Mouse (Mus musculus): ENCODE measurements at regions not wholly inside any gene's neighbourhood (a gene's known extent, or its start where the extent isn't known, plus 50 kb on each side); places are given as distances from the start of the nearest gene placed in this dataset.

- ATAC-seq (ENCODE audit: extremely low read depth, insufficient number of reproducible peaks, low FRiP score, poor library complexity, severe bottlenecking) (no peak), DNase-seq (ENCODE audit: low spot score) (no peak)
- TF ChIP-seq CTCF (IDR thresholded peaks at IDR 0.05; ENCODE audit: low read depth, low read length) (no peak), GATA2 (IDR thresholded peaks at IDR 0.05; ENCODE audit: borderline replicate concordance, low read depth, low read length) (no peak)
- Histone ChIP-seq H3K4me1 (ENCODE audit: insufficient read depth, low read depth, low read length) (no peaks in the 10 kb centered on the region), H3K4me3 (ENCODE audit: low read depth, low read length) (no peak overlapping the region), H3K27me3 (ENCODE audit: insufficient read depth, low read length) (no peaks in the 10 kb centered on the region), H3K9me3 (replicated peaks) (peaks cover 44% of the 10 kb centered on the region), H3K36me3 (replicated peaks) (no peaks in the 10 kb centered on the region)
Measured at GRCm38 (mm10) chr10:125833989-125834388, 132.0 kb upstream of the Lrig3 start.

GRCm38 (mm10) chr10:125838982-125839381 is 127.0 kb upstream of the Lrig3 start:
- DNase-seq (ENCODE audit: low spot score) (no peak), ATAC-seq (ENCODE audit: extremely low read depth, insufficient number of reproducible peaks, low FRiP score, poor library complexity, severe bottlenecking) (no peak)
- H3K4me1 ChIP-seq (ENCODE audit: insufficient read depth, low read depth, low read length): no peaks in the 10 kb centered on the region
- H3K36me3 ChIP-seq (replicated peaks): no peaks in the 10 kb centered on the region
- TF ChIP-seq CTCF (IDR thresholded peaks at IDR 0.05; ENCODE audit: low read depth, low read length): no peak
- TF ChIP-seq TAL1 (conservative IDR thresholded peaks at IDR 0.05; ENCODE audit: low read depth, low read length): no peak
- TF ChIP-seq POLR2AphosphoS5 (IDR thresholded peaks at IDR 0.05; ENCODE audit: insufficient replicate concordance, low read depth, low read length): no peak
- TF ChIP-seq GATA2 (IDR thresholded peaks at IDR 0.05; ENCODE audit: borderline replicate concordance, low read depth, low read length): no peak
- H3K9me3 ChIP-seq (replicated peaks): peaks cover 50% of the 10 kb centered on the region
- H3K4me3 ChIP-seq (ENCODE audit: low read depth, low read length): no peak overlapping the region
- no peaks in the 10 kb centered on the region for H3K27me3 ChIP-seq (ENCODE audit: insufficient read depth, low read length)

DNA sequence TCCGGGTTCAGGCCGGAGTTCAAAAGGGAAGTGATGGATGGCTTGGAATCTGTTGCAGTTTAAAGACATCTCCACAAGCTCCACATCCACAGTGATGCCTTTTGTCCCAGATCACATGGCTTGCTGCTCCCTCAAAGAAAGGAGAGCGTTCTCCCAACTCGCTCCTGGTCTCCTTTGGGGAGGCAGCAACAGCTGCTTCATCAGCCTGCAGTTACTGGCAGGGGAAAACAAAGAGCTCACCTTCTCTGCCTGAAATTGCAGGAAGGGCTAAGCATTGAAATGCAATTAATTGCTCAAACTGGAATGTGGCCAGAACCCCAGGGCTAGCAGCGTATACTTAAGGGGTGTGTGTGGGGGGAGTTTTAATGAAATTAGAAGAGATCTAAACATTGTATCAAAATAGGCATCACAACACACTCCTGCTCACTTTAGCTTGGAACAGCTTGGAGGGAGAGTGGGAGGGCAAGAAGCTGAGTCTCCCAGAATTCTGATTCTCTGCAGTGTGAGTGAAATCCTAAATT is 126.3 kb upstream of the Lrig3 start:
- Histone ChIP-seq H3K9me3 (replicated peaks) (peaks cover 50% of the 10 kb centered on the region), H3K27me3 (ENCODE audit: insufficient read depth, low read length) (no peaks in the 10 kb centered on the region), H3K36me3 (replicated peaks) (no peaks in the 10 kb centered on the region), H3K4me1 (ENCODE audit: insufficient read depth, low read depth, low read length) (no peaks in the 10 kb centered on the region), H3K4me3 (ENCODE audit: low read depth, low read length) (no peak overlapping the region)
- no peak for DNase-seq (ENCODE audit: low spot score)
- no peak for ATAC-seq (ENCODE audit: extremely low read depth, insufficient number of reproducible peaks, low FRiP score, poor library complexity, severe bottlenecking)
- no peak for TF ChIP-seq GATA2 (IDR thresholded peaks at IDR 0.05; ENCODE audit: borderline replicate concordance, low read depth, low read length)
- no peak for TF ChIP-seq GATA1 (IDR thresholded peaks at IDR 0.05; ENCODE audit: borderline replicate concordance, low read length)
- no peak for TF ChIP-seq TAL1 (conservative IDR thresholded peaks at IDR 0.05; ENCODE audit: low read depth, low read length)
- TF ChIP-seq CTCF (IDR thresholded peaks at IDR 0.05; ENCODE audit: low read depth, low read length): no peak
- no peak for TF ChIP-seq POLR2AphosphoS5 (IDR thresholded peaks at IDR 0.05; ENCODE audit: insufficient replicate concordance, low read depth, low read length)

DNA sequence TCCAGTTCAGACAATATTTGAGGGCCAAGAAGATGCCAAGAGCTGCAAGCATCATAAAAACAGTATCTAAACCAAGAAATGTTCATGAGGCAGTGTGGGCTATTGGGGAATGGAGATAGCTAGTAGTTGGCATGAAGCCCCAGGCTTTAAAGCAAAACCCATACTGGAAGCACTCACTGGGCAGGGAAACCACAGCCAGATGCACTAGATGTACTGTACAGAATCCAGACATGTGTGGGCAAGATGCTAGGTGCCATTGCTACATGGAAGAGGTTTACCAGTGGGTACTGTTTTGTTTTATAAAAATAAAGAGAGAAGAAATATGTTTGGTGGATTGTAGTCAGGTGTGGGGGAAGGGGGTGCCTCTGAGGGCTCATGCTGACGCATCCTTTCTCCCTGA is 125.6 kb upstream of the Lrig3 start:
- no peak for DNase-seq (ENCODE audit: low spot score)
- H3K36me3 ChIP-seq (replicated peaks): no peaks in the 10 kb centered on the region
- no peak for TF ChIP-seq CTCF (IDR thresholded peaks at IDR 0.05; ENCODE audit: low read depth, low read length)
- peaks cover 55% of the 10 kb centered on the region for H3K9me3 ChIP-seq (replicated peaks)
- no peak overlapping the region for H3K4me3 ChIP-seq (ENCODE audit: low read depth, low read length)
- H3K27me3 ChIP-seq (ENCODE audit: insufficient read depth, low read length): no peaks in the 10 kb centered on the region
- H3K4me1 ChIP-seq (ENCODE audit: insufficient read depth, low read depth, low read length): no peaks in the 10 kb centered on the region
- no peak for ATAC-seq (ENCODE audit: extremely low read depth, insufficient number of reproducible peaks, low FRiP score, poor library complexity, severe bottlenecking)

- TF ChIP-seq POLR2AphosphoS5 (IDR thresholded peaks at IDR 0.05; ENCODE audit: insufficient replicate concordance, low read depth, low read length) (no peak), TAL1 (conservative IDR thresholded peaks at IDR 0.05; ENCODE audit: low read depth, low read length) (no peak), GATA2 (IDR thresholded peaks at IDR 0.05; ENCODE audit: borderline replicate concordance, low read depth, low read length) (no peak), CTCF (IDR thresholded peaks at IDR 0.05; ENCODE audit: low read depth, low read length) (no peak), GATA1 (IDR thresholded peaks at IDR 0.05; ENCODE audit: borderline replicate concordance, low read length) (no peak)
- no peak for DNase-seq (ENCODE audit: low spot score)
- no peak overlapping the region for H3K4me3 ChIP-seq (ENCODE audit: low read depth, low read length)
- no peaks in the 10 kb centered on the region for H3K36me3 ChIP-seq (replicated peaks)
- peaks cover 45% of the 10 kb centered on the region for H3K9me3 ChIP-seq (replicated peaks)
- H3K27me3 ChIP-seq (ENCODE audit: insufficient read depth, low read length): no peaks in the 10 kb centered on the region
- no peaks in the 10 kb centered on the region for H3K4me1 ChIP-seq (ENCODE audit: insufficient read depth, low read depth, low read length)
- no peak for ATAC-seq (ENCODE audit: extremely low read depth, insufficient number of reproducible peaks, low FRiP score, poor library complexity, severe bottlenecking)
Measured at GRCm38 (mm10) chr10:125844336-125844865, 121.6 kb upstream of the Lrig3 start.

DNA sequence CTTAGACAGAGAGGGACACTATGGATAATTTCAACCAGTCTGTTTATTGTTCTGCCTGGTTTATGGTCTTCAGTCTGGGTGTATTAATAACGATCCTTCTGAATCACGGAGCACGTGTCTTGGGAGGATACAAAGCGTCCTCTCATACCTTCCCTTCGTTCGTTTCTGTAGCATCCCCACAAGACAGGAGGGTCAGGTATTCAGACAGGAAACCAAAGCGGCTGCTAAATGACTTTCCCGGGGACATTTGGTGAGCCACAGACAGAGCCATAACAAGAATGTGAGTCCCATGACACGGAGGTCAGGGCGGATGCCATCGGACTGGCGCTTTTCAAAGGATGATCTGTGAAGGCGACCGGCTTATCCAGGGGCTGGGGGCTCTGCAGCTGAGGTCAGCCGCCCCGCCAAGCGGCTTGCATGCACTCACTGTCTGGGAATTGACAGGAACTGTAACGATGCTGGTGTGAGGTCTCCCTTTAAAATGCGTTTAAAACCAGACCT is 120.9 kb upstream of the Lrig3 start:
- DNase-seq (ENCODE audit: low spot score): no peak
- TF ChIP-seq POLR2AphosphoS5 (IDR thresholded peaks at IDR 0.05; ENCODE audit: insufficient replicate concordance, low read depth, low read length): no peak
- no peak for TF ChIP-seq GATA1 (IDR thresholded peaks at IDR 0.05; ENCODE audit: borderline replicate concordance, low read length)
- TF ChIP-seq TAL1 (conservative IDR thresholded peaks at IDR 0.05; ENCODE audit: low read depth, low read length): no peak
- TF ChIP-seq CTCF (IDR thresholded peaks at IDR 0.05; ENCODE audit: low read depth, low read length): no peak
- no peak for TF ChIP-seq GATA2 (IDR thresholded peaks at IDR 0.05; ENCODE audit: borderline replicate concordance, low read depth, low read length)
- H3K9me3 ChIP-seq (replicated peaks): peaks cover 40% of the 10 kb centered on the region
- H3K4me3 ChIP-seq (ENCODE audit: low read depth, low read length): no peak overlapping the region
- no peaks in the 10 kb centered on the region for H3K4me1 ChIP-seq (ENCODE audit: insufficient read depth, low read depth, low read length)
- no peaks in the 10 kb centered on the region for H3K36me3 ChIP-seq (replicated peaks)
- no peak for ATAC-seq (ENCODE audit: extremely low read depth, insufficient number of reproducible peaks, low FRiP score, poor library complexity, severe bottlenecking)
- H3K27me3 ChIP-seq (ENCODE audit: insufficient read depth, low read length): no peaks in the 10 kb centered on the region

- peaks cover 31% of the 10 kb centered on the region for H3K9me3 ChIP-seq (replicated peaks)
- ATAC-seq (ENCODE audit: extremely low read depth, insufficient number of reproducible peaks, low FRiP score, poor library complexity, severe bottlenecking) (no peak), DNase-seq (ENCODE audit: low spot score) (no peak)
Measured at GRCm38 (mm10) chr10:125850370-125850769, 115.6 kb upstream of the Lrig3 start.

More at GRCm38 (mm10) chr10:125850370-125850769, 115.6 kb upstream of the Lrig3 start:
- no peak overlapping the region for H3K4me3 ChIP-seq (ENCODE audit: low read depth, low read length)
- H3K36me3 ChIP-seq (replicated peaks): no peaks in the 10 kb centered on the region
- H3K27me3 ChIP-seq (ENCODE audit: insufficient read depth, low read length): no peaks in the 10 kb centered on the region
- TF ChIP-seq GATA2 (IDR thresholded peaks at IDR 0.05; ENCODE audit: borderline replicate concordance, low read depth, low read length) (no peak), TAL1 (conservative IDR thresholded peaks at IDR 0.05; ENCODE audit: low read depth, low read length) (no peak), POLR2AphosphoS5 (IDR thresholded peaks at IDR 0.05; ENCODE audit: insufficient replicate concordance, low read depth, low read length) (no peak), CTCF (IDR thresholded peaks at IDR 0.05; ENCODE audit: low read depth, low read length) (no peak), GATA1 (IDR thresholded peaks at IDR 0.05; ENCODE audit: borderline replicate concordance, low read length) (no peak)
- H3K4me1 ChIP-seq (ENCODE audit: insufficient read depth, low read depth, low read length): no peaks in the 10 kb centered on the region
